Mouse (Mus musculus): ENCODE measurements around the gene Calm1.

- TF ChIP-seq CTCF (IDR thresholded peaks at IDR 0.05; ENCODE audit: control insufficient read depth, insufficient read depth, low read length) (no peak), POLR2A (IDR thresholded peaks at IDR 0.05; ENCODE audit: borderline replicate concordance, control insufficient read depth, low read depth, low read length) (no peak)
Measured at GRCm38 (mm10) chr12:100201363-100201711, 2.1 kb downstream of the Calm1 start.
